Mouse (Mus musculus) right cerebral cortex, adult 18-20 months (tissue): ENCODE measurements around the gene Slc44a2.

Source experiments
- DNase-seq: peaks from one replicate; pipeline ENCODE4 v3.0.0; 2022; ENCODE audit warnings: mixed read lengths

Slc44a2 gene

GRCm38 (mm10) chr9:21335391-21335790 is 14.9 kb downstream of the Slc44a2 start:
- DNase-seq = no peak

GRCm38 (mm10) chr9:21336491-21336890 is 16.0 kb downstream of the Slc44a2 start:
- no peak for DNase-seq

GRCm38 (mm10) chr9:21337652-21338051 is 17.2 kb downstream of the Slc44a2 start:
- no peak for DNase-seq

- DNase-seq = no peak
Observed at GRCm38 (mm10) chr9:21340411-21340810, 19.9 kb downstream of the Slc44a2 start.

- DNase-seq = no peak
Observed at GRCm38 (mm10) chr9:21346627-21347365, 26.3 kb downstream of the Slc44a2 start.

GRCm38 (mm10) chr9:21348152-21348551 is 27.7 kb downstream of the Slc44a2 start:
- no peak for DNase-seq

- DNase-seq = no peak
Observed at GRCm38 (mm10) chr9:21351178-21351577, 30.7 kb downstream of the Slc44a2 start.

GRCm38 (mm10) chr9:21351702-21352377 is 31.3 kb downstream of the Slc44a2 start:
- DNase-seq = no peak

GRCm38 (mm10) chr9:21352463-21353372 is 32.2 kb downstream of the Slc44a2 start:
- no peak for DNase-seq

GRCm38 (mm10) chr9:21353373-21353686 is 32.8 kb downstream of the Slc44a2 start:
- no peak for DNase-seq

GRCm38 (mm10) chr9:21354796-21355195 is 34.3 kb downstream of the Slc44a2 start:
- no peak for DNase-seq

- peak; percentile 64 for DNase-seq
Observed at GRCm38 (mm10) chr9:21356981-21357718, 36.7 kb downstream of the Slc44a2 start.

- DNase-seq = peak; percentile 61
Observed at GRCm38 (mm10) chr9:21366541-21367220, 46.2 kb downstream of the Slc44a2 start.

GRCm38 (mm10) chr9:21367357-21368111 is 47.0 kb downstream of the Slc44a2 start, which contains the start of gene Ilf3:
Gene Ilf3 (plus strand): TSS chr9:21367871.
- DNase-seq = peak; percentile 100

- peak; percentile 58 for DNase-seq
Observed at GRCm38 (mm10) chr9:21368131-21368584, 47.7 kb downstream of the Slc44a2 start.

- no peak for DNase-seq
Observed at GRCm38 (mm10) chr9:21369080-21369479, 48.6 kb downstream of the Slc44a2 start.

- no peak for DNase-seq
Observed at GRCm38 (mm10) chr9:21370876-21371275, 50.4 kb downstream of the Slc44a2 start.

- DNase-seq = no peak
Observed at GRCm38 (mm10) chr9:21372508-21372907, 52.0 kb downstream of the Slc44a2 start.

- no peak for DNase-seq
Observed at GRCm38 (mm10) chr9:21379195-21379594, 58.7 kb downstream of the Slc44a2 start.

GRCm38 (mm10) chr9:21380868-21381267 is 60.4 kb downstream of the Slc44a2 start:
- no peak for DNase-seq

- DNase-seq = no peak
Observed at GRCm38 (mm10) chr9:21383966-21384365, 63.5 kb downstream of the Slc44a2 start.
